Mouse (Mus musculus): ENCODE data around the gene Epha7.

The Epha7 gene

DNA sequence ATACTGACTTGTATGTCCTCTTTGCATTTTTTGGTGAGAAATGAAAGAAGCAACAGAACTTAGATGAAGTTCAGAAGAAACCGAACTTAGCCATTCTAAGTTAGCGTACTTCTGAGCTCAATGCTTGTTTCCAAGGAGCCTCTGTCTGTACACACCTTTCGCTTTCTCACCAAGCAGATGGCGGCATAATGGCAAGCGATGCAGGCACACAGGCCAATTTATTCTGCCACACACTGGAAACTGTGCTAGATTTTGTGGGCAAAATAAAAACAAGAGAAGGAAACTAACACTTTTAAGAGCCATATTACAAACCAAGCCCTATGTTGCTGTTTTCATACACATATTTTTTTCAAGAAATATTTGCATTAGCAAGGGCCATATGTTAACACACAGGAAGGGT, 88.6 kb downstream of the Epha7 start:
- DNase-seq = peak; percentile 12

DNA sequence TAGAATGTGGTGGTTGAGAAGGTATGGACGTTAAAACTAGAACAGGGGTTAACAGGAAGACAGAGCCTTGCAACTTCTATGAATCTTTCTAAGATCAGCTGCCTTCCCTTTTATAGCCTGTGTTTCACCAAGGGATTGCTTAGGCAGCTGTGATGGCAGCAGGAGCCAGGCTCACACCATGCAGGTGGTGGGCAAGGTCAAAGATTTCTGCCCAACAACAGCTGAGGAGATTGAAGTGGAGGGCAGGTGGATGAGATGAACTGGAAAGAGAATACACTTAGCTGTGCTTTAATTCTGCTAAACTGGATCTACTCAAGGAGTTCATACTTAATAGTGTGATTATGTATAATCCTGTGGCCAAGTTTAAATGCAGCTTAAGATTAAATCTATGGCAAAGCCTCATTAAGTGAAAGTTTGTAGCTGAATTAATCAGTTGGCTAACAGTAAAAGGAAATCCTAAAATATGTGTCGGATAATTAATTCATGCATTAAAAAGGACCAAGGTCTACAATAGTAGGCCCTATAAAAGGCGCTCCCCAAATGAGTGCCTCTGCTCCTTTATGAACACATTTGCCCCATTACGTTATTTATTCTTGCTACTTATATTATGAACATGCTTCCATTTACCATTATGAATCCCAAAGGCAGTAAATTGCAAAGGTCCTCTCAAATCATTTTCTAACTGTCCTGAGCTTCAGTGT, 89.2 kb downstream of the Epha7 start:
- no peak for DNase-seq

DNA sequence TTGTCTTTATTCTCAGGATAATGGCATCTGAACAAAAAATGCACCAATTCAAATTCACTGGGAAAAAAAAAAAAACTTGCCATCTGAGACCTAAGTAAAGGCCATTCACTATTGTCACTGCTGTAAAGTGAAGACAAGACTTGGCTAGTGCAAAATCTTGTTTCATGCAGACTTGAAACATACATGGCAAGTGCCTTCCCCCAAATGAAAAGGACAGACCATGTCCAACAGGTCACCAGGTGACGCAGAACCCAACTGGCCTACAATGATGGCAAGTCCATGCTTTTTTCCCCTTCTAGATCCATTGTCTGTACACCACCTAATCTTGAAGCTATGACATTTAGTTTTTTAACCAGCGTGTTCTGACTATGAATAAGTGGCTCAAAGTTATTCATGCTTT, 94.1 kb downstream of the Epha7 start:
- DNase-seq = no peak

DNA sequence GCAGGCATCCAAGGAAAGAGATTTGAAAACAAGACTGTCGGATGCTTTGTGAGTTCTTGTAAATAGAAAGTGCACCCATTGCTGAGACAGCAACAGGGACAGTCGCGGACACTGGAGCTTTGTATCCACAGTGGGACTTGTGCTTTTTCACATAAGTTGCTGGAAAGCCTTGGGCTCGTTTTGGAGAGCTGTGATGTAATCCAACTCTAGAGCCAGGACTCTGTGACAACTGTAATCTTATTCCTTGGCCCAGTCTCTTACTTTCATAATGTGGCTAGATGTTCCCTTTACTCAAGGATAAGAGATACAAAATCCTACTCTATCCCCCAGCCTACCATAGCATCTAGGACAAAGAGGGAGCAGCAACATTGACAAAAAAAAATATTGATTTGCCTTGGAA, 97.2 kb downstream of the Epha7 start:
- no peak for DNase-seq

DNA sequence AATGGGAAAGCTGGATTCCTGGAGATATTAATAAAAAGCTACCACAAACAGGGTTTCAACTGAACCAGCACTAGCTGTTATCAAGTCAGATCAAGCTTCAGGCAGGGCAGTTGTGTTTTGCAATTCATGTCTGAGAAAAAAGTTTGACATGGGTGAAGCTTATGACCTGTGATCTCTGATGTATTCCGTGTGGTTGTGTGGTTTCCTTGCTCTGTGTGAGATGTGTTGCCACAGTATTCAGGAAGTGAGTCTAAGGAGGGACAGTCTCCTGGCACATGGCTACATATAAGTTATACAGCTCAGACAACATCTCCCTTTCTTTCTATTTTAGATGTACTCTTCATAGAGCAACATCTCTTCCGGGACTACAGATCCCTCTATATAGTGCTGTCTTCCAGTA, 99.1 kb downstream of the Epha7 start:
- no peak for DNase-seq

DNA sequence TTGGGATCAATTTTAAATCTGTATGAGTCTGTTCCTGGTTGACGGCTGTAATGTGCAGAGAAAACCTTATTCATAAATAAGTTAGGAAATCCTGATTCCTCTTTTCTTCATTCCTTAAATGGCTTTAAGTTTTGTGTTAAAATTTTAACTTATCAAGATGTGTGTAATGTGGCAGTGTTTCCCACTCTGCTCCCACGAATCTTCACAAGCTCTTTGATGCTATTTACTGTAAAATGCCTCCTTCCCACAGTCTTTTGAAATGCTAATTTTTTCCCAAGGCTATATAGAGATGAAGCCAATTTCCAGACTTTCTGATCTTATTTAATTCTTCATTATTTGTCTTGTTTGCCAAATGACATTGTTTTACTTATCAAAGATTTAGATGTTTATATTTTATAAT, 100.7 kb downstream of the Epha7 start:
- no peak for DNase-seq

DNA sequence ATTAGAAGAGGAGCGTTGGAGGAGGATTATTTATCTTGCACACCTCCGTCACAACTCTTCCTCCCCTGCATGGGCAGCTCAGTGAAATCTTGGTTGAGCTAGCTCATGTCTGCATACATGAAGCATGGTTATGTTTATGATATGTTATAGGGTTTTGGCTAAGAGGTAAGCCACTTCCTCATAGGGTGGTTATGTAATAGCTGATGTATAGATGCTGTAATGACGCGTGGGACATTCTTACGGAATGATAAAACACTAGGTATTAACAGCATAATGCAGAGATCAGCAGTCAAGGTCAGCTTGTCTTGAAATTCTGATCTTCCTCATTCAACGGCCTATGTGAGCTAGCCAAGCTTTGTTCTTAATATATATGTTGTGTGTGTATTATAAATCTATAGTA, 107.7 kb downstream of the Epha7 start:
- DNase-seq = no peak

DNA sequence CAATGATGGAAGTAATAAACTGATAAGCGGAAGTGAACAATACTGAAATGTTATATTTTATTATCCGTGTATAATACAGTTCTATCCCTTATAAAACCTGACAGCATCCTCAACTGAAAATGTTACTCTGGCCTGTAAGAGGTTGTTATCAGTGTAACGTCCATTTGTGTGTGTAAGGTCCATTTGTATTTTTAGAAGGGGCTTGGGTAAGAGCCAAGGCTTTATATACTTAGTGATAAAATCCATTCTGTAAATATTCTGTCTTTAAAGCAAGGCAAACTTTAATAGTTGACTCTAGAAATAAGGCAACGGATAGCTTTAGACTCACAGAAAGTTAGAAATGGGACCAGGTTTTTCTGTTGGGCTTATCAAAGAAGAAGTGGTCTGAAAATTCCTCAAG, 113.1 kb downstream of the Epha7 start:
- no peak for DNase-seq

DNA sequence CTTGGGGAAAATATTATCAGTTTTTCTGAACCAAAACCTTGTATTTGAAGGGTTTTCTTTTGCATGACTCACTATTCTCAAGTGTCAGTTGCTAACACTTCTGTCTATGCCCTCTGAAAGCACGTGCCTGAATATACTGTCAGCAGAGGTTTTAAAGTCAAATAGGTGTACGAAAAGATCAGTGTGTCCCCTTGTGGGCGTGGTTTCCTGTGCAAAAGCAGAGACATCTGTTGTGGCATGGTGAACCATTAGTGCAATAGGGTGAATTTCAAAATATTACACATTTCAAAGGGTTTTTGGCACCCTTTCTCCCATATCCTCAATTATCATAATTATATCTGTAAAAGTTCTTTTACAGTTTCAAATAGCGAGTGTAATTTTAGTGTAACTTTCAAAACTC, 120.5 kb downstream of the Epha7 start:
- DNase-seq = no peak

DNA sequence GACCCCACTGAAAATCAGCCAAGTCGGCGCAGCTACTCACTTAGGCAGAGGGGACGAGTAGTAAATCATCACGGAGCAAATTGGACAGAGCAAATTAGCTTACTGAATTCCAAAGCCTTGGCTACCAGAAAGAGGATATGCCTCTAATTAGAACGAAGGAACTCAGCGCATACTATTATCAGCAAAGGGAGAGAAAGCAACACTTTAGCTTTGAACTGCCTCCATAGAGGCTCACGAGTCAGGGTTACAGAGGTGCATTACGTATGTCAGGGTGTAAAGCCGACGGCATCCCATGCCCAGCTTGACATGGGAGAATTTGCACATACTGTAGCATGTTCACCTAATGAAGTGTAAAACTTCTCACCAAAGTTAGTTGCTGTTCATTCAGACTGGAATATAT, 121.9 kb downstream of the Epha7 start:
- DNase-seq = no peak

DNA sequence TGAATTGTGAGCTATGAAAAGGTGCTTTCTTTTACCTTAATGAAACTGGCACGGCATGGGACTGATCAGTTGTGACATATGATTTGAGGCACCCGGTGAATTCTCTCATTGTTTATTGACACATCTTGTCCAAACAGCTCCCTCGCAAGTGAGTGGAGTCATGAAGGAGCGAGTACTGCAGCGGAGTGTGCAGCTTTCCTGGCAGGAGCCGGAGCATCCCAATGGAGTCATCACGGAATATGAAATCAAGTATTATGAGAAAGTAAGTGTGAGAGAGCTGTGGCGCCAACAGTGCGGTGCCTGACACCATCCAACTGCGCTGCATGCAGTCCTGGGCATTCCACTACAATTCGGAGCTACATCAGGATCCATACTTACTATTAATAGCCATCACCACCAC, 122.6 kb downstream of the Epha7 start:
- no peak for DNase-seq

DNA sequence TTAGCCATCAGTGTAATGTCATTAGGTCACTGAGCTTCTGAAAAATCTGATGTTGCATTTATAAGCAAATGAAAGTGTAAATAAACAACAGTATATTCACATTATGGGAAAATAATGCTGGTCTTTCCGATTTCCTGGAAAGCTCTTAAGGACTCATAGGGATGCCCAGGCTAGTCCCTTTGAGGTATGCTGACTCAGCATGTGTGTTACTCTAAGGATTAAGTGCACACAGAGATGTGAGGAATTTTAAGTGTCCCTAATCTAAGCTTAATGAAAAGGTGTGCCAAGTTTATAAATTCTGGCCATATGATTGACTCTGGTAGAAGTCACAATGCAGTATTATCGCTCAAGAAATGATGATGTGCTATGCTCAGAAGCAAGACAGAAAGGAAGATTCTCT, 127.8 kb downstream of the Epha7 start:
- no peak for DNase-seq

DNA sequence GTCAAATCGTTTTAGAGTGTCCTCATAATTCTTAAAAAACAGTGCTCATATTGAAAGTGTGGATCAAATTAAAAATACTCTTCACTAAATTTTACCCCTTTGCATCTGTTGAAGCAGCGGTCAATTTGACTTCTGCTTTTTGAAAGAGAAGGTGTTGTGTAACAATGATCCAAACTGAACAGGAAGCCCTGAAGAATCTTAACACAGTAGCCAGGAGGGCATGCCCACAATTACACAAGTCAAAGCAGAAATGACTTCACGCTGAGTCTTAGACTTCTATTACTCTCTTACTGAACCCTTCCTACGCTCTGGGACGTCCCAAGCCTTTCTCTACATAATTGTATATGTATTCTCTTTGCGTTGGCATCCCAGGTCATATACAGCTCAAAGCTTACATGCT, 131.3 kb downstream of the Epha7 start:
- no peak for DNase-seq

DNA sequence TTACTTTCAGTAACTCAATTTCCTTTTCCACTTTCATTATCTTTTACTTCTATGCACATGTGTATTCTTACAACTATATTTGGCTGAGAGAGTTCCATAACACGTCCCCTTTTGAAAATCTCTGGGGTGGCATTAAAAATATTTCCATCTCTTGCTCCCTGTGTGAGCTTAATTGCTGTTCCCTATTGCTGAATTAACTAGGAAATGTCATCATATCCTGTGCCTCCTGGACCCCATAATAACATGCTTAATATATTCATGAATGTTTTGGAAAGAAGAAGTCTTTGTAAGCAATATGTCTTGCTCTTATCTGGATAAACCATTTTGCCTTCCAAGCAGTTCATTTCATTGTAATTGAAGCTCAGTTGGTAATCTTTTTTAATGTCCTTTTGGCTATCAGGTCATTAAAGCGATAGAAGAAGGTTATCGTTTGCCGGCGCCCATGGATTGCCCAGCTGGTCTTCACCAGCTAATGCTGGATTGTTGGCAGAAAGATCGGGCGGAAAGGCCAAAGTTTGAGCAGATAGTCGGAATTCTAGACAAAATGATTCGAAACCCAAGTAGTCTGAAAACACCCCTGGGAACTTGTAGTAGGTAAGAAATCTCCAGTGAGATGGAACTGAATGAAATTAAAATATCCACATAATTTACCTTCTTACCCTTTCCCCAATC, 148.1 kb downstream of the Epha7 start:
- no peak for DNase-seq

DNA sequence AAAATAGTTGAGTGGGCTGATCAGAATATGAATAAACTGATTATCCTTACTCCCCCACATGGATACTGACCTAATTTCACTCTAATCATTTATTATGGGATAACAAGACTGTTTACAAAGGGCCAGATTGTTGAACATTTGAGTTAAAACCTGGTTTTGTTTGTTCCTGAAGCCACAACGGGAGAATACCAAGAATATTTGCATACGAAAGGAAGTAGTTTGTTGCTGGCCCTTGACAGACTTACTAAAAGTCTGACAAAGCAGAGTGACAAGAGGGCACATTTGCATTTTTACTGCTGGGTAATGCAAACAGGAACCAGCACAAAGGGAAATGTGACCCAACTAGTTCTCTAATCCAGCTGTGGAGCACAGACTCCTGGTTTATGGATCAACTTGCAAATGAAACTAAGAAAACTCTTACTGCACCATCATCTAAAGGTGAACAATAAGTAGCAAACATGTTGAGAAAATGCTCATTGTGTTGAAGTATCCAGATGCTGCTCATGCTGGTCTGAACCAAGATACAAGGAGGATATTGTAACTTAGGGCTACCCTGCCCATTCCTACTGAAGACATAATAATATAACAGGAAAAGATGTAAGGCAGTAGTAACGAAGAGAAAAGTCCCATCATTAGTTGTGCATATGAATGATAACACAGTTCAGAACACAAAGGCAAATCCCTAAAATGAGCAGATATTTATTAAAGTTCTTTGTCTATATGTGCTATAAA, 154.8 kb downstream of the Epha7 start:
- DNase-seq = no peak

DNA sequence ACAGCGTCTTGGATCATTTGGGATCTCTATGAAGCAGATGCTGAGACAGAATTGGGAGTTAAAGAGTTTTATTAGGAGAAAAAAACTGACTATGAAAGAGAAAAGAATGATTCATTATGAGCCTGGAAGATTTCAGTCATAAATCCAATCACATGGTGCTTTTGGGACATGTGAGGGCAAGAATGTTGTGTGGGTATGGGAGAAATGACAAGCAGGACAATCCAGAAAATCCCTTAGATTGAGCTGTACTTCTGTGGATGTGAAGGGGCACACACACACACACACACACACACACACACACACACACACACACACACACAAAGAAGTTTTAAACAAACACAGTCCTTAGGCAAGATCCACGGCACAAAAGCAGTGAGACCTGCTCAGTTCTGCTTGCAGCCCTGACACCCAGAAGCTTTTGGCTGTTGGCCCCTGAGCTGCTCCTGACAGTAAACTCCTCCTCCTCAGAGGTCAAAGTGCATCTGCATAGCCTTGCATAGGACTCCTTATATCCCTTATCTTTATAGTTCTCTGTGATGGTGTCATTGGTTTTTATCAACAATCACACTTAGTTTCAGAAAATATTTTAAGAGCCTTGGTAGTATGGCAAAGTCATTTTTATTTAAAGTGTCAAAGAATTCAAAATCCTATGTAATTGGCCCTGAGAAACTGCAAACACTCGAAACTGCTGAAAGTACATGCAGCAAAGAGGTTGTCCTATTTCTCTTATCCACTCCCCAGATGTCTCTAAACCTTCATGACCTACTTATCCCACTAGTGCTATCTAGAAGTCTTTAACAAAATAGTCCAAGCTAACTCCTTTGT, 185.7 kb downstream of the Epha7 start:
- DNase-seq = no peak

DNA sequence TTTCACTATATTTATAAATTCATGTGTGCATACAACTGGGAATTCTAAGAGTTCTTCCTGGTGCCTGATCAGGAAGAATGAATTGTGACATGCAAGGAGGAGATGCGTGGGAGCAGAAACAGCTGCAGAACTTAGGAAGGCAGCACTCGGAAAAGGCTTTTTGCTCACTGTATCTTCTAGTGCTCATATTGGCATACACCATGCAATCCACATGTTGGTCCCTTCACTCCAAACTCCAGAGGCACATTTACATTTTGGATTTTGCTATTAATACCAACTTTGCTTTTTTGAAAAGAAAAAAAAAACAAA, 186.3 kb downstream of the Epha7 start:
- DNase-seq = no peak

DNA sequence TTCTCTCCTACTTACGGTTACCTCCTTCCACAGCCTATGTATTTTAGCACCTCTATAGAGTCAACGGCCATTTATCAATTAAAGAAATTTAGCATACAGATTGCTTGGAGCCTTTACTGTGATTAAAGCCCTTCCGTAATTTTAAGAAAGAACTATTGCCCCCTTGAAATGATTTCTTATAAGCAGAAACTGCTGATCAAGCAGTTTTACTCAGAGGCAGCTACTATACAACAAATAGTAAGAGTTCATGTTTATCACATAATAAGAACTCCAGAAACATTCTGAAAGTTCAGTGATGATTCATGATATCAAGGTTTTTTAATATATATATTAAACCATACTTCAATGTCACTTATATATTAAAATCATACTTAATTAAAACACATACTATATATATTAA, 197.4 kb downstream of the Epha7 start:
- no peak for DNase-seq
